Mouse (Mus musculus) monocyte, adult 5-6 weeks (primary cell): ENCODE data around the gene Timm17a. TPM values are rescaled to one million over a fixed set of nuclear protein-coding genes. Genes with fewer than 3 reads are reported as not detected.

ENCODE experiments used
- ATAC-seq: fragments of 153-309, 156-312 bp; replicated peaks from 2 replicates; pipeline ENCODE4 v1.8.0; 2017; ENCODE audit warnings: mild to moderate bottlenecking; ENCODE audit not compliant: low TSS enrichment, insufficient number of reproducible peaks, severe bottlenecking, poor library complexity, low FRiP score
- total RNA-seq: library from RNA; stranded (forward); fragments of 200-1000, 200-491, 200-594 nt; gene quantifications from 3 replicates; pipeline ENCODE4 v1.2.3, GENCODE M21; 2017

Timm17a gene
- 11.7 to 18.5 TPM (median 16.7 TPM) in 3 replicates for total RNA-seq

DNA sequence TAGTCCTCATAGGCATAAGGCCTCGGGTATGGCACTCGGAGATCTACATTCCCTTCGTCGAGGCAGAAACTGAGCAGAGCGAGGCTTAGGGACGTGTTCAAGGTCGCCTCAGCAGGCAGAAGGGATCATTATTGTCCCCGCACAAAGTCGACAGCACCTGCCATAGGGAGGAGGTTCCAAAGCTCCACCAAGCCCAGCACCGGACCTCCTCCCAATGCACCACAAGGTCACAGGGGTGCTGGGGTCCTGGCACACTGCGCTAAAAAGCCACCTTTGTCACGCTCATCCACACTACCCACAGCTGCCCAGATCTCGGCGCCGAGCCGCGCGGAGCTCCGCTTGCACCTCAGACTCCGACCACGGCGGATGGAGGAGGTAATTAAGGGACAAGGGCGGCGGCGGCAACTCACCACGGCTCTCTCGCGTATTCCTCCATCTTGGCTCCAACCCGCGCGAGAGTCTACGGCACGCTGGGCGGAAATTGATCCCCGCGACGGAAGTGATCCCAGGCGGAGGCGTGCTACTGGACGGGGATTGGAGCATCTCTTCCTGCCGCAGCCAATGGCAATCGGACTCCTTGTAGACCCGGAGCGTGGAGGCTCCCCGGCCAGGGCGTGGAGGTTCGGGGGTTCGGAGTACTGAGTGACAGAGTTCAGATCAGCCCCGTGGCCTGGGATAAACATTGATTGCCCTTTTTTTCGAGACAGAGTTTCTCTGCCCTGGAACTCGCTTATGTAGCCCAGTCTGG, at the start of gene Timm17a:
Gene Timm17a (minus strand): TSS at position 495 of the 748 bp plus-strand sequence.
- ATAC-seq, result peak; percentile 100

DNA sequence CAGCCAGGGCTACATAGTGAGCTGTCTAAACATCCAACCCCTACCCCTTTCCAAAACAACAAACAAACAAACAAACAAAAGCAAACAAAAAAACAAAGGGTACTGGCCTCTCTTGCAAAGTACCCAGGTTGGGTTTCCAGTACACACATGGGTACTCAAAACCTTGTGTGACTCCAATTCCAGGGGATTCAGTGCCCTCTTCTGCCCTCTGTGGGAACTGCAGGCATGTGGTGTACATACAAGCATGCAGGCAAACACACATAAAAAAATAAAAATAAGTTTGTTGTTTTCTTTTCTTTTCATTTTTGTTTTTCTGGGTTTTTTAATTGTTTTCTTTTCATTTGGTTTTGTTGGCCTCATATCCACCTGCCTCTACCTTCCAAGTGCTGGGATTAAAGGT, 48.5 kb upstream of the Timm17a start:
- ATAC-seq, result no peak

DNA sequence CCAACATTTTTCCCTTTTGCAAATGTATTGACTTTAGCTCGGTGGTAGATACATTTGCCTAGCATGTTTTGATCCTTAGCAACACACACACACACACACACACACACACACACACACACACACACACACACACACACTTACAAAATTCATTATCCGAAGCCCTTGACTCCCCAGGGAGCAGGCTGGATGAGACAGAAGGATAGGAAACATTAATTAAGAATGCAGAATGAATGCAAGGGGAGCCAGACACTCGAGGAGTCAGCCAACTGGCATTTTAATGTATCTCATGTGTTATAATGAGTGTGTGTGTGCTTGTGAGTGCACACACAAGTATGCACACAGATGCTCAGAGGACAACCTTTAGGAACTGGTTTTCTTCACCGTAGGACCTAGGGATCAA, 47.9 kb upstream of the Timm17a start:
- ATAC-seq, result no peak

DNA sequence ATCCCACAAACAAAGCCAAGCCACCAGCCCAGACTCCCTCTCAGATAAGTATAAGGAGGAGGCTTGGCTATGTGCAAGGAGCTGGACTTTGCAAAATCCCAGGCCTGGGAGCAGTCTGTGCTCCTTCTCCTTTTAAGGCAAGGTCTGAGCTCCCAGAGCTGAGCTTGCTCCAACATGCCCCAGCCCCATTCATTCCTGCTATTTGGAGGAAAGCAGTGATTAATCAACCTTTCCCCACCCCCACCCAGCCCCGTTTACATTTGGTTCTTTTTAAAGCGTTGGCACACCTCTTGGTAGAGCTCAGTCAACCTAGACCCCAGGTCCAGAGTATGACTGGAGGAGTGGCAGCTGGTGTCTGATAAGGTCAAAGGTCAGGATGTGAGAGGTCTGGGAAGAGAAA, 45.5 kb upstream of the Timm17a start:
- ATAC-seq, result no peak

DNA sequence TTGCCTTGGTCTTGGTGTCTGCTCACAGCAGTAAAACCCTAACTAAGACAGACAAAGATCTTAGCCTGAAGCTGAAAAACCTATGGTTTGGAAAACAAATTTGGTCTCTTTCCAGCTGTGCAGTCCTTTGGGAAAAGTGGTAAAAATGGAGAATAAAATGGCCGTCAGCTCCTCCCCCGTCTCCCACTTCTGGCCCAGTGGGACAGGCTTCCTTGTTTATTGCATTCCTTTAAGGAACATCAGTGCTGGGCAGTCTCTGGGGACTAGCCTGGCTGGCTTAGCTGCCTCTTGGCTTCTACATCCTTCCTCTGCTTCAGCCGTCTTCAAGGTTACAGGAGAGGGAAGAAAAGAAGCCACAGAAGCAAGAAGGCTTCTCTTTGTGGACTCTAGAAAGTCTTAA, 38.4 kb upstream of the Timm17a start:
- no peak for ATAC-seq

DNA sequence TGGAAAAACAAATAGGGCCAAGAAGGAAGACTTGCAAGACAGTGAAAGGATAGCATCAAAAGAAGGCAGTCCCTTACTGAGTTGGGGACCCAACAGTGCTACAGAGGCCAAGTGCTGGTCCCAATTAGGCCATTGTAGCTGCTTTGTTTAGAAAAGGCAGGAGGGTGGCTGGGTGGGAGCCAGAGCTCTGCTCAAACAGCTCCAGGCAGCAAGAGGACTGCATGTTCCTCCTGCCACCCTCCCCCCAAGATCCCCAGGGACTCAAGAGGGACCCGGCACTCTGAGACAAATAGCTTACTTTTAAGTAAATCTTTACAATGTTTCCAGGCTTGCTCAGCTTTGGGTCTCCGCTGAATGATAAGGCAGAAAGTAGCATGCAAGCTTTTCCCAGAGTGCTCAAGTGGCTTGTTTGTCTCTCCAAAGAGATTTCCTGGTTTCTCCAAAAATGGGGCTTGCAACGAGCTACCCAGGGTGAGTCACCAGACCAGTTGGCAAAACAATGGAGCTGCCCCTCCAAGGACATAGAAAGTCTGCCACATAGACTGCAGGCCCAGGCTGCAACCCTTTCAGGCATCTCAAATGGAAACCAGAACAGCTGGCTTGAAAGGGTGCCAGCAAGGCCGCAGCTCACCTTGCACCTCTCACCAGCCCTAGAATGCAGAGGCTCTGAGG, 34.1 kb upstream of the Timm17a start:
- ATAC-seq, result no peak

DNA sequence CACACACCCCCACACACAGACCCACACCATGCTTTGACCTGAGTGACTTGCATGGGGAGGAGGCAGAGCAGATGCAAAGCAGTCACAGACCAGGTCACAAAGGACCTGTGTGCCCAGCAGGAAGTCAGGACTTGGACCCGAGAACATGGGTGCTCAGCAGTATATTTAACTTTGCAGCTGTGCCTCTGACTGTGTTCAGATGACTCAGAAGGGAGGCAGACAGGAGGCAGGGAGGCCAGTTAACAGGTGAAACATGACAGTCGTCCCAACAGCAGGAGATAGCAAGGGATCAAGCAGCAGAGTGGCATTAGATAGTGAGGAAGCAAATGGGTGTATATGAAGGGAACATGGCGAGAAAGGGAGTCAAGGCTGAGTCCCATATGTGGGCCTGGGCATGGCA, 33.3 kb upstream of the Timm17a start:
- ATAC-seq, result no peak

DNA sequence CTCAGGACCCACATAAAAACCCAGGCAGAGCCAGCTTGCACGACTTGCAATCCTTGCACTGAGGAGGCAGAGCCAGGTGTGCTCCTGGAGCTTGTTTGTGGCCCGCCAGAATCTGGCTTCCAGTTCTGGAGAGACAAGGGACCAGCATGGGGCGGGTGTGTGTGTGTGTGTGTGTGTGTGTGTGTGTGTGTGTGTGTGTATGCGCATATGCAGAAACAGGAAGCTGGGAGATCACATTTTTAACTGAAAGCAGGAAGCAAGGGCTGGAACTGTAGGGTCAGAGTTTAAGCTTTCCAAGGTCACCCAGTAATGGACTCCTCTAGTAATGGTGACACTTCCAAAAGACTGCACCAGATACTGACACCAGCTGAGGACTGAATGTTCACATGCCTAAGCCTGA, 30.4 kb upstream of the Timm17a start:
- ATAC-seq, result no peak

DNA sequence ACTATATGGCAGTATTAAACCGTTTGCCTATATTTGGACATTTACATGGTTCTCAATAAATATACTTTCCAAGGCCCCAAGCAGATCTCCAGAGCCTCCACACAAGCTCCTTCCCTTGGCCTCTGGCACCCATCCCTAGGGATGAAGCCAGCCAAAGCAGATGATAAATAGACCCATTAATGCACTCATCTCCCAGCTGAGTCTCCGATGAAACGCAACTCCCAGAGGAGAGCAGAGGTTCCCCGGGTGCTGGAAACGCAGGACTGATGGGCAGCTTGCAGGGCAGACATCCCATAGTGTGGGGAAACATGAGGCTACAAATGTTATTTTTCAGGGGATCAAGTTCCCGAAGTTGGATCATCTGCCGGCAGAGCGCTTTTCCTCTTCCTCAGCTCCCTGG, 28.4 kb upstream of the Timm17a start:
- no peak for ATAC-seq

DNA sequence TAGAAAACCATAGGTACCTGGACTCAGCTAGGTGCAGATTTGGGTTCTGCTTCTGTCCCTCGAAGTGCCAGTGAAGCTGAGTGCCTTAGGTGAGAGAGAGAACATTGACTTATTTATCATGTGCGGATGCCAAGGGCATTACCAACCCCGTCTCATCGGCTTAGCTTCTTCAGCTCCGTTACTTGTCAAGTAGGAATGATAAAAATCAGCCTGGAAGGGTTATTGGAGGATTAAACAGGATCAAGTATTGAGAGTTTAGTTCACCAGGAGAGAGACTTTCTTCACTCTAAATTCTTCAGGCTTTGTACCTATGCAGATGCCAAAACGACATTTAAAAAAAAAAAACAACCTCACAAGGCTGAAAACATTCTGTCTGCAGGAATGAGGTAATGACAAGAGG, 17.0 kb upstream of the Timm17a start:
- no peak for ATAC-seq

DNA sequence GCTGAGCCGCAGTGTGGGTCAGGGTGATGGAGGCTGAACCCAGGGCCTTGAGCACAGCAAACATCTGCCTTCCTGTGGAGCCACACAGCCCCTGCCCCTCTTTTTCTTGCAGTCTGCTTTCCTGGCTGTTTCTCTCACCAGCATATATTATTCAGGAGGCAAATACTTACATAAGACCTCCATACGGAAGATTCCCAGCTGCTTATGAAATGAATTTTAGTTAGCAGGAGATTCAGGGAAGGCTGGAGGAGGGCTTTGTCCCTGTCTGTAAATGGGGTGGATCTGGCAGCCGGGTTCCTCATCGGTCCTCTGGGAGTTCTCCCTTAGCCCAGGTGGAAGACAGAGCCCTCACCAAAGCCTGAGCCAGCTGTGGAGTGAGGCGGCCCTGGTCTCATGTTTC, 14.8 kb upstream of the Timm17a start:
- ATAC-seq, result no peak

DNA sequence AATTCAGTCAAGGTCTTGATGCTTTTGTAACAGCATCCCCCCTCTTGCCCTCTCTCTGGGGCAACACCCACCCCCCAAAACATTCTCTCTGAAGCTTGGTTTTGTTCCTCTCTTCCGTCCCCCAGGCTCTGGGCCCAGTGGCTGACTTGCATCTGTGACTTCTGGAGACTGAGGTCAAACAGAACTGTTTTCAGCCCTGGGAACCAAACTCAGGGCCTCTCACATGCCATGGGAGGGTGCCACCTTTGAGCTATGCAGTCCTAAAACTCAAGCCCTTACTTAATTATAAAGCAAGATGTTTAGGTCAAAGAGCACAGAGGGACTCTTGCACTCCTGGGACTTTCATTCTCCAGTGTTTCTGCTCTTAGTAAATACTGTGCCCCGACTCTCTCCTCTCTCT, 12.4 kb upstream of the Timm17a start:
- no peak for ATAC-seq

DNA sequence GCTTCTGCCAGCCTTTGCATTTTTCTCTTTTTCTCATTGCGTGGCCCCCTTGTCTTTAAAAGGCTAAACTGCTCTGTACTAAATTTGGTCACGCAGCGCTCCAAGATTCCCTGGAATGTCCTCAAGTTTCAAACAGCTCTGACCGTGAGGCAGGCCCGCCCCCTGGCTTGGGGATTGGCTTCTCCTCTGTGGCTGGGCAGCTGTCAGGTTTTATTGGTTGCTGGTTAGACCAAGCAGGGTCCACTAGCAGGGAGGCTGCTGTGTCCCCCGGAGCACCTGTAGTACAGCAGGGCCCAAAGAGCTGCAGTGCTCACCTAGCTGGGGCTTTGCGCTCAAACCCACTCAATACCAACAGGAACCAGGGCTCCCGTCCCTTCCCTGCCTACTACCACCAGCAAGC, 11.0 kb upstream of the Timm17a start, which contains the start of gene Lmod1:
Gene Lmod1 (plus strand): TSS at position 237 of the 400 bp plus-strand sequence.
- no peak for ATAC-seq

DNA sequence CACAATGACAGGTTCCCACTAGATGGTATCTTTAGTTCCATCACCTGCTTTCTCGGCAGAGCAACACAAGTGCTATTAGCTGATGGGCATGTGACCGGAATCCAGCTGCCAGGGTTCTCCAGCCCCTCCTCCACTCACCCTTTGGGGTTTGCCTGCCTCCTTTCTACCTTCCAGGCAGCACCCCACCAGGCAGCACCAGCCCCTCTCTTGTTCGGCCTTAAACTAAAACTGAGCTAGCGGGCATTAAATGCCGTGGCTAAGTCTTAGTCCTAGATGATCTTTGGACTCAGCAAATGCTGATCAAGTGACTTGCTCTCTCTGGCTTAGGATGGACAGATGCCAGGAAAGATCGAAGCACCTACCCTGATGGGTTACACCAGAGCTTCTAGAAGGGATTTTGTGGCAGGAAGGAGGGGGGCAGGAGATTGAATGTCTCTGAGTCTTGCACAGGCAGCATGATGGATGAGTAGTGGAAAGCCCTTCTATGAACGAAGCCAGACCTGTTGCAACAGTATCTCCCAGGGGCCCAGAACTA, 9.9 kb upstream of the Timm17a start:
- no peak for ATAC-seq

DNA sequence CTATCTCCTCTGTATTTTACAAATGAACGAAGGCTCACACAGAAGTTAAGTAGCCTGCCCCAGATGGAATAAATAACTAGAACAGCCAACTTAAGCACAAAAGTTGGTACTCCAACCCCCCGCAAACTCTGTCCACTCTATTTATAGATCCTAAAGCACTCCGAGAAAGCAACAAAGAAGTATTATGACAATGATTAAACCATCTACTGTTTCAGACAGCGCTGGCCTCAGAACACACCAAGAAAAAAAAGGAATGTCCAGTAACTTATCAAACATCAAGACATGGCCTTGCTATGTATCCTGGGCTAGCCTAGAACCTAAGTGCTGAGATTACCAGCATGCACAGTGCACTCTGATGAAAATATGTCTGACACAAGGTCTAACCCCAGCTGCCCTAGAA, 1.4 kb downstream of the Timm17a start:
- ATAC-seq, result no peak

DNA sequence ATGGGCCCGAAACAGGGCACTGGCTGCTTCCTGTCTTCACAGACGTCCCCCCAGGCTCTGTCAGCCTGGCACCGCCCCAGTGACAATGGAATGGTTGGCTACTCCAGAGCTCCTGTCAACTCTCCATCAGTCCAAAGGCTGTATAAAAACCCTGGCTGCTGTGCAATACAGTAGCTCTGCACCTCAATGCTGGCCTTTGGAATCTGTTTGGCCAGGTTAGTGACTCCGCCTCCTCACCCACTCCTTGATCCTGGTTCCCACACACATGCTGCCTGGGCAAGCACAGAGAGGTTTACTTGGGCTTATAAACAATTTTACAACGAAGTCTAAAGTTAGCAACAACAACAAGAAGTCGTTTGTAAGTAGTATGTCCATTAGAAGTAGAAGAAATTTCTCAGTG, 2.2 kb downstream of the Timm17a start:
- ATAC-seq, result no peak

DNA sequence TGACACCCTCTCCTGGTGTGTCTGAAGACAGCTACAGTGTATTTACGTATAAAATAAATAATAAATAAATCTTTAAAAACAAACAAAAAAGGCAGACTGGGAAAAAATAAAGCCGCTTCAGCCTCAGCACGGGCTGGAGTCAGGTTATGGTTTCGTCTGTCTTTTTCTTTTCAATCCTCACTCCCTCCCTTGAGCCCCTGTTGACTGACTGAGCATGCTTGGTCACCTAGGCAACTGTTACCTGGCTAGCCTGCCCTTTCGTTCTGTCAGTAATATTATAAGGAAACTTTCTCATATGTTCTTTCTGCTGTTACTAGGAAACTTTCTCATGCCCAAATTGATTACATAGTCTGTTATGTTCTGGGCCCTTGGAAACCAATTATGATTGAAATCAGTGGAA, 22.7 kb downstream of the Timm17a start:
- ATAC-seq, result no peak

DNA sequence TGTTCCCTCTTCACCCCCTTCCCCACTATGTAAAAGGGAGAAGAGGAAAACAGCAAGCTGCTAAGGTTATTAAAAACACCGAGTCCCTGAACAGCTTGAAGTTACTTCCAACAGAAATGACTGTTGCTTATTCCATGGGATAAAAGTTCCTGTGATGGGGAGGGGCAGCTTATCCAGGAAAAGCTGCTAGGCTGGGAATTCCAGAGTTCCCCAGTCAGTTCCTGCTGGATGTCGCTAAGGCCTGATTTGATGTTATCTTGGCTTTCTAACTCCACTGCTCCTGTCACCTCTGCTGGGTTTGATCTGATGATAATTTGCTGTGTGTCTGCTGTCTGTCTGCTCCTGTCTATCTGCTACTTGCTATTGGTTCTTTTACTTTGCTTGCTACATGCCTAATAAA, 27.3 kb downstream of the Timm17a start:
- no peak for ATAC-seq

DNA sequence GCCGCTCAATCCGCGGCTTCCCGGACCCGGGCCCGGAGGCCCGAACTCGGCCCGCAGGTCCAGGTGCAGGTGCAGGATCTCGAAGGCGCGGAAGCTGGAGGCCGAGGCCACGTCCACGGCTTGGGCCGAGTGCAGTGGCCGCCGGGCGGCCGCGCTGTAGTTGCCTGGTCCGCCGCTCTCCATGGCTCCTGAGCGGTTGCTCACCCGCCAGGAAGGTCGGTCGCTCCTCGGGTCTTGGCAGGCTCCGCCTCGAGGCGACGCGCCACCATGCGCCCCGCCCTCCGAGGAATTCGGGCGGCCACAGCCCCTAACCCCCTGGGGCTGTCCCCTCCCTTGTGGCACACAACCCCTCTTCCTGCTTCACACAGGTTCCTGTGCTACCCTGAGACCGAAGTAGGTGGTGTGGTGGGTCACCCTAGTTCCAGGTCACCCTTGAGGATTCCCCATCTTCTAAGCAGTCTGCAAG, 29.7 kb downstream of the Timm17a start, which contains the start of gene Rnpep:
Gene Rnpep (minus strand): TSS at position 259 of the 466 bp plus-strand sequence.
- ATAC-seq, result 0 out of 2 replicates have a peak, but pooled peaks have one; percentile 24

DNA sequence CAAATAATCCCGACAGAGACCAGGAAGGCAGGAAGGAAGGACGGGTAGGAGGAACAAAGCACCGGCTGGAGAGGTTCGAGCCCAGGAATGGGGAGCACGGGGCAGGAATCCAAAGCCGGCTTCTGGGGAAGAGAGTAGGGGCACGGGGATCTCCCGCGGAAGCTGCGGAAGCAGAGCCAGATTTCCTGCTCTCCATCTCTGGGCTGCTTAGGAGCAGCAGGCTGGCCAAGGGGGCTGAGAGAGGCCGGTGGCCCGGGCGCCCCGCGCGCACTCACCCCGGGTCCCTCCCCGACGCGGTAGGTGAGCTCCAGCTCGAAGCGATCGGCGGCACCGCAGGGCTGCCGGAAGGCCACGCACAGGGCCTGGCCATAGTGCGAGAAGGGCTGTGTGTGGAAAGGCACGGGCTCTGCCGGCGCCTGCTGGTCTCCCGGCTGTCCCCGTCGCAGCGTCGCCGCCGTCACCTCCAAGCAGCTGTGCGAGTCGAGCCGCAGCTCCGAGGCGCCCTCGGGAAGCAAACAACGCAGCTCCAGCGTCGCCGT, 30.2 kb downstream of the Timm17a start:
- no peak for ATAC-seq
